Mouse (Mus musculus) neural tube, embryonic 14.5 days (tissue): ENCODE results near the gene Fer. TPM values are rescaled to one million over a fixed set of nuclear protein-coding genes. Genes with fewer than 3 reads are reported as not detected.

ENCODE experiments used
- ATAC-seq: fragments of 200-750 bp; cut with Nextera tagmentation; 2 replicates; pipeline ENCODE4 v1.8.0; 2017; ENCODE audit warnings: low read depth, mild to moderate bottlenecking, moderate TSS enrichment, moderate library complexity
- H3K27ac ChIP-seq: fragments of 300-500 bp; sonication (generic); 2 replicates; pipeline ENCODE4 v1.5.1; 2014; ENCODE audit warnings: low read depth, mild to moderate bottlenecking, control low read depth, low read length, moderate library complexity, mixed read lengths
- H3K27me3 ChIP-seq: fragments of 300-500 bp; sonication (generic); 2 replicates; pipeline ENCODE4 v1.6.1; 2014; ENCODE audit warnings: low read length; ENCODE audit not compliant: control insufficient read depth, insufficient read depth
- H3K36me3 ChIP-seq: fragments of 300-500 bp; sonication (generic); 2 replicates; pipeline ENCODE4 v1.6.1; 2014; ENCODE audit warnings: low read length, mixed read lengths; ENCODE audit not compliant: control insufficient read depth, insufficient read depth
- H3K4me1 ChIP-seq: fragments of 300-500 bp; sonication (generic); 2 replicates; pipeline ENCODE4 v1.6.1; 2014; ENCODE audit warnings: low read length; ENCODE audit not compliant: control insufficient read depth, insufficient read depth
- H3K4me2 ChIP-seq: fragments of 300-500 bp; sonication (generic); 2 replicates; pipeline ENCODE4 v1.6.1; 2014; ENCODE audit warnings: mild to moderate bottlenecking, low read depth, low read length, control low read depth
- H3K4me3 ChIP-seq: fragments of 300-500 bp; sonication (generic); 2 replicates; pipeline ENCODE4 v1.5.1; 2014; ENCODE audit warnings: low read depth, low read length, control low read depth, mixed read lengths
- H3K9ac ChIP-seq: fragments of 300-500 bp; sonication (generic); replicated peaks from 2 replicates; pipeline ENCODE4 v1.6.1; 2014; ENCODE audit warnings: low read depth, mild to moderate bottlenecking, control low read depth, low read length, mixed read lengths
- H3K9me3 ChIP-seq: fragments of 300-500 bp; sonication (generic); 2 replicates; pipeline ENCODE4 v1.6.1; 2016; ENCODE audit warnings: low read length; ENCODE audit not compliant: control insufficient read depth
- WGBS: fragments of 180-500 bp; shearing (Covaris S2); extraction: QIAGEN DNeasy Blood & Tissue Kit; methylation state at CpG from one replicate; pipeline ENCODE4 v1.1.7; 2014; 5-methylcytosine and 5-hydroxymethylcytosine counted together
- polyA plus RNA-seq: library from polyadenylated mRNA; unstranded; fragments of >200 nt; fragmentation: Nextera tagmentation; extraction: Ambion mirVana; gene quantifications from 2 replicates; pipeline ENCODE4 v1.2.1, GENCODE M21; 2014

Gene Fer
- polyA plus RNA-seq: 41.1 and 41.4 TPM in 2 replicates

GRCm38 (mm10) chr17:63863012-63863630 lies at the start of gene Fer:
Gene Fer, plus strand, starts transcription at chr17:63863062.
- WGBS: 1% methylated on average over 41 of the region's 41 CpGs
- Histone ChIP-seq H3K4me1 (peaks cover 3% of the 10 kb centered on the region; the same call in 1 of the 2 replicates), H3K27ac (peak within 1 kb of the TSS; percentile 95), H3K36me3 (no peaks in the 10 kb centered on the region), H3K4me2 (peak within 1 kb of the TSS; percentile 85), H3K4me3 (peak within 1 kb of the TSS; percentile 95), H3K27me3 (no peaks in the 10 kb centered on the region), H3K9ac (peak within 1 kb of the TSS; percentile 95), H3K9me3 (no peaks in the 10 kb centered on the region)
- ATAC-seq: peak; percentile 57

- ATAC-seq: no peak
- Histone ChIP-seq H3K4me3 (no peak overlapping the region), H3K4me1 (no peaks in the 10 kb centered on the region), H3K9ac (no peak overlapping the region), H3K4me2 (no peak overlapping the region), H3K27ac (no peak overlapping the region), H3K27me3 (no peaks in the 10 kb centered on the region), H3K36me3 (no peaks in the 10 kb centered on the region), H3K9me3 (no peaks in the 10 kb centered on the region)
- WGBS: 83% methylated on average over 6 of the region's 6 CpGs
Observed at GRCm38 (mm10) chr17:63813552-63813951, 49.3 kb upstream of the Fer start.

GRCm38 (mm10) chr17:63818444-63819027 lies 44.3 kb upstream of the Fer start:
- Histone ChIP-seq H3K9me3 (no peaks in the 10 kb centered on the region), H3K9ac (no peak overlapping the region), H3K27me3 (no peaks in the 10 kb centered on the region), H3K4me1 (no peaks in the 10 kb centered on the region), H3K4me2 (no peak overlapping the region), H3K36me3 (no peaks in the 10 kb centered on the region), H3K4me3 (no peak overlapping the region), H3K27ac (no peak overlapping the region)
- WGBS: 92% methylated on average over 10 of the region's 10 CpGs
- no peak for ATAC-seq

GRCm38 (mm10) chr17:63824141-63824540 lies 38.7 kb upstream of the Fer start:
- no peaks in the 10 kb centered on the region for H3K36me3 ChIP-seq
- no peak overlapping the region for H3K27ac ChIP-seq
- no peak overlapping the region for H3K4me2 ChIP-seq
- no peak overlapping the region for H3K4me3 ChIP-seq
- no peak overlapping the region for H3K9ac ChIP-seq
- no peak for ATAC-seq
- H3K27me3 ChIP-seq: no peaks in the 10 kb centered on the region
- H3K4me1 ChIP-seq: no peaks in the 10 kb centered on the region
- no peaks in the 10 kb centered on the region for H3K9me3 ChIP-seq
- 91% methylated on average over 4 of the region's 4 CpGs for WGBS

- H3K36me3 ChIP-seq: no peaks in the 10 kb centered on the region
- no peaks in the 10 kb centered on the region for H3K27me3 ChIP-seq
- no peak overlapping the region for H3K4me2 ChIP-seq
- H3K27ac ChIP-seq: no peak overlapping the region
- no peak overlapping the region for H3K4me3 ChIP-seq
- no peaks in the 10 kb centered on the region for H3K4me1 ChIP-seq
- ATAC-seq: no peak
- no peaks in the 10 kb centered on the region for H3K9me3 ChIP-seq
- H3K9ac ChIP-seq: no peak overlapping the region
- WGBS: 88% methylated on average over 8 of the region's 8 CpGs
Observed at GRCm38 (mm10) chr17:63826196-63826595, 36.7 kb upstream of the Fer start.

GRCm38 (mm10) chr17:63826767-63827166 lies 36.1 kb upstream of the Fer start:
- Histone ChIP-seq H3K4me3 (no peak overlapping the region), H3K4me1 (no peaks in the 10 kb centered on the region), H3K27ac (no peak overlapping the region), H3K27me3 (no peaks in the 10 kb centered on the region), H3K36me3 (no peaks in the 10 kb centered on the region), H3K9ac (no peak overlapping the region), H3K4me2 (no peak overlapping the region), H3K9me3 (no peaks in the 10 kb centered on the region)
- no peak for ATAC-seq
- WGBS: 82% methylated on average over 7 of the region's 7 CpGs

GRCm38 (mm10) chr17:63828561-63829332 lies 34.1 kb upstream of the Fer start:
- 52% methylated on average over 5 of the region's 5 CpGs for WGBS
- no peak overlapping the region for H3K4me2 ChIP-seq
- ATAC-seq: no peak

GRCm38 (mm10) chr17:63831550-63831949 lies 31.3 kb upstream of the Fer start:
- no peak overlapping the region for H3K4me3 ChIP-seq

More at GRCm38 (mm10) chr17:63828561-63829332, 34.1 kb upstream of the Fer start:
- no peak overlapping the region for H3K27ac ChIP-seq
- no peak overlapping the region for H3K9ac ChIP-seq
- H3K4me3 ChIP-seq: no peak overlapping the region
- H3K4me1 ChIP-seq: no peaks in the 10 kb centered on the region
- no peaks in the 10 kb centered on the region for H3K36me3 ChIP-seq
- no peaks in the 10 kb centered on the region for H3K9me3 ChIP-seq
- no peaks in the 10 kb centered on the region for H3K27me3 ChIP-seq

GRCm38 (mm10) chr17:63836223-63836622 lies 26.6 kb upstream of the Fer start:
- no peak overlapping the region for H3K4me3 ChIP-seq
- no peaks in the 10 kb centered on the region for H3K36me3 ChIP-seq
- H3K9me3 ChIP-seq: no peaks in the 10 kb centered on the region
- no peak overlapping the region for H3K9ac ChIP-seq
- H3K4me2 ChIP-seq: no peak overlapping the region
- WGBS: 94% methylated on average over 2 of the region's 2 CpGs
- H3K27me3 ChIP-seq: no peaks in the 10 kb centered on the region
- ATAC-seq: no peak
- H3K27ac ChIP-seq: no peak overlapping the region
- no peaks in the 10 kb centered on the region for H3K4me1 ChIP-seq

More at GRCm38 (mm10) chr17:63831550-63831949, 31.3 kb upstream of the Fer start:
- Histone ChIP-seq H3K9ac (no peak overlapping the region), H3K9me3 (no peaks in the 10 kb centered on the region), H3K4me2 (no peak overlapping the region), H3K36me3 (no peaks in the 10 kb centered on the region), H3K27ac (no peak overlapping the region), H3K4me1 (no peaks in the 10 kb centered on the region), H3K27me3 (no peaks in the 10 kb centered on the region)
- ATAC-seq: no peak
- 64% methylated on average over 4 of the region's 4 CpGs for WGBS
